Mouse (Mus musculus): ENCODE data around the gene Ddr1. TPM values are rescaled to one million over a fixed set of nuclear protein-coding genes. Genes with fewer than 3 reads are reported as not detected.

The Ddr1 gene
- polyA plus RNA-seq, 1 experiment = 65.6 TPM

DNA sequence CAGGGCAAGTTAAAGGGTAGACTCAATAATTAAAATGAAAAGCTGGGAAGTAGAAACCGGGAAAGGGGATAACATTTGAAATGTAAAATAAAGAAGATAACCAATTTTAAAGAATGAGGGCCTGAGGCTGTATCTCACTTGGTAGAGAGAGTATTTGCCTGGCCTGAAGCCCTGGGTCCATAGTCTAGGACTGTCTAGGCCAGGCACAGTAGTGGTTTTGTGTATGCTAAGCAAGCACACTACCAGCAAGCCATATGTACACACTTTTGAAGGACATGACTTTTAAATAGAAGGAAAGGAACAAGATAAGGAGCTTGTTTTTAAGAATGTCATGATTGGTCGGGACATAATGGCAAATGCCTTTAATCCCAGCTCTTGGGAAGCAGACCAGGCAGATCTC, 4.2 kb upstream of the Ddr1 start:
- H3K27me3 ChIP-seq (ENCODE audit: control insufficient read depth, insufficient read depth, insufficient read length) = no peaks in the 10 kb centered on the region

DNA sequence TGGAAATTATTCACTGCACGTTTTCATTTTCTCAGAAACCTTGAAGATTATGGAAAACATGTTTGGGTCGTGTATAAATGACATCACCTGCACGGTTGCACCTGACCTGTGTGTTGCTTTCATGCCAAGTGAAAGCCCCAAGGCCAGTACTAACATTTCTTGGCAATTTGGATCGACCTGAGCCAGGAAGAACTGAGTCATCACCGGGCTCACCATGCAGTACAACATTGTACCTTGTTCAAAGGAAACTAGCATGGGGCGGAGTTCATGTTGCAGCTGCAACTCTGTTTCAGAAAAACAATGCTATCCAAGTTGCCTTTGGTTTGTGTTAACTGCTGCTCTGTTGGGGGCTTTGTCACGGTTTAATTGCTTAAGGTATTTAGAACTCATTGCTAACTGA, 3.5 kb upstream of the Ddr1 start:
- Histone ChIP-seq H3K4me2 (ENCODE audit: low read depth) (no peak overlapping the region), H3K27me3 (ENCODE audit: control insufficient read depth, insufficient read depth, insufficient read length) (no peaks in the 10 kb centered on the region), H3K36me3 (ENCODE audit: control insufficient read depth, insufficient read depth) (no peaks in the 10 kb centered on the region), H3ac (ENCODE audit: control insufficient read depth, insufficient read length) (no peak overlapping the region), H3K79me2 (ENCODE audit: control insufficient read depth, insufficient read depth) (peaks cover 2% of the 10 kb centered on the region), H3K4me3 (no peak overlapping the region)
- TF ChIP-seq USF1 (IDR thresholded peaks at IDR 0.05; ENCODE audit: low read depth) (no peak), SRF (IDR thresholded peaks at IDR 0.05; ENCODE audit: control insufficient read depth, insufficient read length, low read depth) (no peak), E2F4 (IDR thresholded peaks at IDR 0.05; ENCODE audit: insufficient read depth) (no peak), TCF3 (IDR thresholded peaks at IDR 0.05; ENCODE audit: insufficient read length, low read depth) (no peak), MYOD1 (IDR thresholded peaks at IDR 0.05; ENCODE audit: control insufficient read depth in 1 of 3, insufficient read length in 2 of 3, low read depth in 2 of 3) (no peak), MAX (IDR thresholded peaks at IDR 0.05; ENCODE audit: low read depth) (no peak), MYOG (IDR thresholded peaks at IDR 0.05; ENCODE audit: control insufficient read depth in 1 of 3, insufficient read depth in 1 of 3, insufficient read length in 2 of 3, low read depth in 2 of 3) (no peak), TCF12 (IDR thresholded peaks at IDR 0.05; ENCODE audit: insufficient read depth, poor library complexity, severe bottlenecking) (no peak), POLR2A (IDR thresholded peaks at IDR 0.05; ENCODE audit: insufficient read length, low read depth) (no peak), POLR2AphosphoS2 (IDR thresholded peaks at IDR 0.05; ENCODE audit: insufficient read length, low read depth) (no peak), CEBPB (IDR thresholded peaks at IDR 0.05; ENCODE audit: insufficient read depth, poor library complexity, severe bottlenecking) (no peak), REST (IDR thresholded peaks at IDR 0.05; ENCODE audit: insufficient read depth, insufficient read length) (no peak)

More for the DNA sequence above, 4.2 kb upstream of the Ddr1 start:
- Histone ChIP-seq H3K36me3 (ENCODE audit: control insufficient read depth, insufficient read depth) (no peaks in the 10 kb centered on the region), H3K4me3 (no peak overlapping the region), H3K79me2 (ENCODE audit: control insufficient read depth, insufficient read depth) (no peaks in the 10 kb centered on the region), H3K4me2 (ENCODE audit: low read depth) (no peak overlapping the region), H3ac (ENCODE audit: control insufficient read depth, insufficient read length) (no peak overlapping the region)
- no peak for TF ChIP-seq REST (IDR thresholded peaks at IDR 0.05; ENCODE audit: insufficient read depth, insufficient read length)
- no peak for TF ChIP-seq MYOD1 (IDR thresholded peaks at IDR 0.05; ENCODE audit: control insufficient read depth in 1 of 3, insufficient read length in 2 of 3, low read depth in 2 of 3)
- no peak for TF ChIP-seq MAX (IDR thresholded peaks at IDR 0.05; ENCODE audit: low read depth)
- TF ChIP-seq TCF3 (IDR thresholded peaks at IDR 0.05; ENCODE audit: insufficient read length, low read depth) = no peak

DNA sequence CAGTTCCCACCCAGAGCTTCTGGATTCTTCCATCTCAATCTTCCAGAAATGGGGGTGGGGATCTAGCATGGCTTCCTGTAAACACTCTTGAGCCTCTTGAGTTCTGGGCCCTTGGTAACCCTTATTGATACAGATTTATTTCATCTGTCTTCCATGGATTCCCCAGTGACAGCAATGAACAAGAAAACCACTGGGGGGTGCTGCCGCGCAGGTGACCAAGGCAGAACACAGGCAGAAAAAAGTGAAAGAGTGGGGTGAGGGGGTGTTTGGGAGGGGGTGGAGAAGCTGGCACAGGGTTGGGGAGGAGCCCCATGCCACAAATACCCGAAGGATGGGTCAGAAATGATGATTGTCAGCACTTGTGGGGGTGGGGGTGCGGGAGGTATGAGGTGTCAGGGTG, 1.4 kb upstream of the Ddr1 start:
- no peak for TF ChIP-seq MYOG (IDR thresholded peaks at IDR 0.05; ENCODE audit: control insufficient read depth in 1 of 3, insufficient read depth in 1 of 3, insufficient read length in 2 of 3, low read depth in 2 of 3)
- no peak for TF ChIP-seq E2F4 (IDR thresholded peaks at IDR 0.05; ENCODE audit: insufficient read depth)
- no peak for TF ChIP-seq POLR2AphosphoS2 (IDR thresholded peaks at IDR 0.05; ENCODE audit: insufficient read length, low read depth)
- no peak for TF ChIP-seq MAX (IDR thresholded peaks at IDR 0.05; ENCODE audit: low read depth)
- no peak for TF ChIP-seq SRF (IDR thresholded peaks at IDR 0.05; ENCODE audit: control insufficient read depth, insufficient read length, low read depth)
- no peak for TF ChIP-seq POLR2A (IDR thresholded peaks at IDR 0.05; ENCODE audit: insufficient read length, low read depth)
- no peak for TF ChIP-seq REST (IDR thresholded peaks at IDR 0.05; ENCODE audit: insufficient read depth, insufficient read length)
- no peak for TF ChIP-seq TCF12 (IDR thresholded peaks at IDR 0.05; ENCODE audit: insufficient read depth, poor library complexity, severe bottlenecking)
- no peak for TF ChIP-seq CEBPB (IDR thresholded peaks at IDR 0.05; ENCODE audit: insufficient read depth, poor library complexity, severe bottlenecking)
- no peak for TF ChIP-seq MYOD1 (IDR thresholded peaks at IDR 0.05; ENCODE audit: control insufficient read depth in 1 of 3, insufficient read length in 2 of 3, low read depth in 2 of 3)
- Histone ChIP-seq H3K79me2 (ENCODE audit: control insufficient read depth, insufficient read depth) (peaks cover 12% of the 10 kb centered on the region), H3K27me3 (ENCODE audit: control insufficient read depth, insufficient read depth, insufficient read length) (no peaks in the 10 kb centered on the region), H3K36me3 (ENCODE audit: control insufficient read depth, insufficient read depth) (no peaks in the 10 kb centered on the region), H3ac (ENCODE audit: control insufficient read depth, insufficient read length) (no peak overlapping the region), H3K4me2 (ENCODE audit: low read depth) (no peak overlapping the region), H3K4me3 (no peak overlapping the region)

DNA sequence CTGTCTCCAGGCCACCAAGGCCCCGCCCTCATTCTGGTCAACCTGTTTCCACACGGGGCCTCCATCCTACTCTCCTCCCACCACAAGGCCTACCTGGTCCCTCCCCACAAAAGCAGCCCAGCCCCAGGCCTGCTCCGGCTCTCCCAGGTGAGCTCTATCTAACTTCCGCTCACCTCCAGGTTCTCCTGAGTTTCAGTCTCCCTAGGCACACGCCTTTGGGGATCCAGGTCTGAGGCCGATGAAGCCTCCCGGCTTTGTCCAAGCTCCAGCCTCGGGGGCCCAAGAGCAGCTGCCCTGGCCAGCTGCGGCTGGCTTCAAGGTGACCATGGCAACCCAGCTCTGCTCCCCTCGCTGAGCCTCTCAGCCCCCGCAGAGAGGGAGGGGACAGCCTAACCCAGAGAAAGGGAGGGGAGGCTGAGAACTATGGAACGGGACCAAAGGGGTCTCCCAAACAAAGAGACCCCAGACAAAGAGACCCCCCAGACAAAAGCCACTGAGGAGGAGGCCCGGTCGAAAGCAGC, 610 bp downstream of the Ddr1 start:
- H3K4me3 ChIP-seq = peak overlapping the region; percentile 52
- H3K79me2 ChIP-seq (ENCODE audit: control insufficient read depth, insufficient read depth) = peaks cover 19% of the 10 kb centered on the region
- H3K27me3 ChIP-seq (ENCODE audit: control insufficient read depth, insufficient read depth, insufficient read length) = no peaks in the 10 kb centered on the region
- H3K4me2 ChIP-seq (ENCODE audit: low read depth) = peak overlapping the region; percentile 94
- no peak overlapping the region for H3ac ChIP-seq (ENCODE audit: control insufficient read depth, insufficient read length)
- no peak for TF ChIP-seq TCF12 (IDR thresholded peaks at IDR 0.05; ENCODE audit: insufficient read depth, poor library complexity, severe bottlenecking)
- peak in 2 of 3 experiments; percentile 88 to 89 for TF ChIP-seq MYOD1 (IDR thresholded peaks at IDR 0.05; ENCODE audit: control insufficient read depth in 1 of 3, insufficient read length in 2 of 3, low read depth in 2 of 3)
- TF ChIP-seq MAX (IDR thresholded peaks at IDR 0.05; ENCODE audit: low read depth) = no peak
- TF ChIP-seq E2F4 (IDR thresholded peaks at IDR 0.05; ENCODE audit: insufficient read depth) = no peak
- TF ChIP-seq CEBPB (IDR thresholded peaks at IDR 0.05; ENCODE audit: insufficient read depth, poor library complexity, severe bottlenecking) = no peak
- no peak for TF ChIP-seq TCF3 (IDR thresholded peaks at IDR 0.05; ENCODE audit: insufficient read length, low read depth)
- no peak for TF ChIP-seq REST (IDR thresholded peaks at IDR 0.05; ENCODE audit: insufficient read depth, insufficient read length)
- no peak for TF ChIP-seq POLR2AphosphoS2 (IDR thresholded peaks at IDR 0.05; ENCODE audit: insufficient read length, low read depth)
- peak; percentile 28 to 93 (median 90) for TF ChIP-seq MYOG (IDR thresholded peaks at IDR 0.05; ENCODE audit: control insufficient read depth in 1 of 3, insufficient read depth in 1 of 3, insufficient read length in 2 of 3, low read depth in 2 of 3)
- TF ChIP-seq SRF (IDR thresholded peaks at IDR 0.05; ENCODE audit: control insufficient read depth, insufficient read length, low read depth) = no peak
- TF ChIP-seq POLR2A (IDR thresholded peaks at IDR 0.05; ENCODE audit: insufficient read length, low read depth) = no peak
- no peak for TF ChIP-seq USF1 (IDR thresholded peaks at IDR 0.05; ENCODE audit: low read depth)
- no peaks in the 10 kb centered on the region for H3K36me3 ChIP-seq (ENCODE audit: control insufficient read depth, insufficient read depth)

DNA sequence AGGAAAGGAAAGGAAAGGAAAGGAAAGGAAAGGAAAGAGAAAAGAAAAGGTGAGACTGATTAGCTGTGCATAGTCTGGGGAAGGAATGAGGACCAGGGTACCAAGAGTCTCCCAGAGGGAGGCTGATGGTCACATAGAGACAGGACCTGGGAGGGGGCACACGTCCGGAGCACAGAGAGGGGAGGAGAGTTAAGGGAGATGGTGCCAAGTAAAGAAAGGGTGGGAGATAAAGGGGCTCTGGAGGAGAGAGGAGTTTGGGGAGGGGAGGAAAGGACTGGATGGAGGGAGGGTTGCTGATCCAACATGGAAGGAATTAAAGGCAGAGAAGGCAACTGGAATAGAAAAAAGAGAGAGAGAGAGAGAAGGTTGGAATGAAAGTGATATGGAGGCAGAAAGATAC, 1.4 kb downstream of the Ddr1 start:
- peaks cover 26% of the 10 kb centered on the region for H3K79me2 ChIP-seq (ENCODE audit: control insufficient read depth, insufficient read depth)
- H3K27me3 ChIP-seq (ENCODE audit: control insufficient read depth, insufficient read depth, insufficient read length) = no peaks in the 10 kb centered on the region
- TF ChIP-seq MAX (IDR thresholded peaks at IDR 0.05; ENCODE audit: low read depth) = no peak
- TF ChIP-seq REST (IDR thresholded peaks at IDR 0.05; ENCODE audit: insufficient read depth, insufficient read length) = no peak
- no peak for TF ChIP-seq E2F4 (IDR thresholded peaks at IDR 0.05; ENCODE audit: insufficient read depth)
- TF ChIP-seq USF1 (IDR thresholded peaks at IDR 0.05; ENCODE audit: low read depth) = no peak
- H3K4me2 ChIP-seq (ENCODE audit: low read depth) = peak overlapping the region; percentile 87
- H3K36me3 ChIP-seq (ENCODE audit: control insufficient read depth, insufficient read depth) = no peaks in the 10 kb centered on the region
- H3ac ChIP-seq (ENCODE audit: control insufficient read depth, insufficient read length) = no peak overlapping the region
- H3K4me3 ChIP-seq = peak overlapping the region; percentile 52
